Mouse (Mus musculus) v-Abl transformed pro-B cells (cell line): ENCODE results near the gene Ophn1.

Experiments
- in situ Hi-C, 2 experiments: fragments of 400-800 bp; cut with MboI; formaldehyde crosslinking; loops; one replicate each; pipeline ENCODE4 v1.15.1; 2025; ENCODE audit not compliant: unreplicated experiment in 2 of 2

Gene Ophn1

GRCm38 (mm10) chrX:98890406-98891116 is at the start of gene Ophn1:
Ophn1 (minus strand) TSS chrX:98891025.
- in situ Hi-C loops, result no loop called here

DNA sequence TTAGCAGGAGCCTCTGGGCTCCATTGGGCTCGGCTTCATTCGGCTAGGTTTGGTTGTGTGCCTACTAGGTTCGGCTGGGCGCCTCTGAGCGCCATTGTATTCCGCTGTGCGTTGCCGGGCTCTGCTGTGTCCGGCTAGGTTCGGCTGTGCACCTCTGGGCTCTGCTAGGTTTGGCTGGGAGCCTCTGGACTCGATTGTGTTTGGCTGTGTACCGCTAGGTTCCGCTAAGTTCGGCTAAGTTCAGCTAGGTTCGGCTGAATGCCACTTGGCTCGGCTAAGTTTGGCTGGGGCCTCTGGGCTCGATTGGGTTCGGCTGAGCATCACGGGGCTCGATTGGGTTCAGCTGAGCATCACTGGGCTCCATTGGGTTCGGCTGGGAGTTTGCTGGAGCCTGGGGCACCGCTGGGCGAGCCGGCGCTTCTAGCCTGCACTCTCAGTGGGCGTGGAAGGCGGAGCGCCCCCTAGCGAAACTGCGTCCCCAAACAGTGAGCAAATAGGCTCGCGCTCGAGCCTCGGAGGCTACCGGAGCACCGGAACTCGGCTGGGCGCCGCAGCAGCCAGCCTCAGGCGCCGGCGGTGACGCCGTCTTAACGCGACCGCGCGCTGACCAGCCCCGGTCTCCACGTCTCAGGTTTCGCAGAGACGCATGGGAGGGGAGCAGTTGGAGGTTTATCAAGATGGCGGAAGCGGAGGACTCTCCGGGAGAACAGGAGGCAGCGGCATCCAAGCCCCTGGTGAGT is 46.9 kb upstream of the Ophn1 start:
- in situ Hi-C loops, result loop anchor here in 1 of 2 experiments (25.0 kb wide), 1 partner anchor 650 kb away; no protein-coding TSS in a partner anchor

DNA sequence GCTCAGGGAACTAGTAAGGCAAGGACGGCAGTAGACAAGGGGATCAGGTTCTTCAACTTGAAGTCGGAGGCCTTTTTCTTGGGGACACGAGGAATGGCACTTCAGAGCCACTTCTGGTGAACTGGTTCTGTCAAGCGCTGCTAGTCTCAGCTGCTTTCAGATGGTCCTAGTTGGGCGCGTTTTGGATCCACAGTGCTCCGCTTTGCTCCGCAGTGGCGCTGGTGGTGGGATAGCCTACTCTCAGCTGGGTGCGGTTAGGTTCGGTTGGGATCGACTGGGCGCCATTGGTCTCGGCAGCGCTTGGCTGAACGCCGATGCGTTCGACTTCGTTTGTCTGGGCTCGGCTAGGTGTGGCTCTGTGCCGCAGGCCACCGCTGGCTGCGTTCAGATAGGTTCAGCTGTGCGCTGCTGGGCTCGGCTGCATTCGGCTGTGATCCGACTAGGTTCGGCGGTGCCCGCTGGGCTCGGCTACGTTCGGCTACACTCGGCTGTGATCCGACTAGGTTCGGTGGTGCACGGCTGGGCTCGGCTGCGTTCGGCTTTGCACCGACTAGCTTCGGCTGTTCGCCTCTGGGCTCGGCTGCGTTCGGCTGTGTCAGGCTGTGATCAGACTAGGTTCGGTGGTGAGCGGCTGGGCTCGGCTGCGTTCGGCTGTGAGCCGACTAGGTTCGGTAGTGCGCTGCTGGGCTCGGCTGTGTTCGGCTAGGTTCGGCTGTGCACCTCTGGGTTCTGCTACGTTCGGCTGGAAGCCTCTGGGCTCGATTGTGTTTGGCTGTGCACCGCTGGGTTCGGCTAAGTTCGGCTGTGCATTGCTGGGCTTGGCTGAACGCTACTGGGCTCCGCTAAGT is 46.1 kb upstream of the Ophn1 start:
- in situ Hi-C loops, result loop anchor here in 1 of 2 experiments (25.0 kb wide), 1 partner anchor 650 kb away; no protein-coding TSS in a partner anchor

DNA sequence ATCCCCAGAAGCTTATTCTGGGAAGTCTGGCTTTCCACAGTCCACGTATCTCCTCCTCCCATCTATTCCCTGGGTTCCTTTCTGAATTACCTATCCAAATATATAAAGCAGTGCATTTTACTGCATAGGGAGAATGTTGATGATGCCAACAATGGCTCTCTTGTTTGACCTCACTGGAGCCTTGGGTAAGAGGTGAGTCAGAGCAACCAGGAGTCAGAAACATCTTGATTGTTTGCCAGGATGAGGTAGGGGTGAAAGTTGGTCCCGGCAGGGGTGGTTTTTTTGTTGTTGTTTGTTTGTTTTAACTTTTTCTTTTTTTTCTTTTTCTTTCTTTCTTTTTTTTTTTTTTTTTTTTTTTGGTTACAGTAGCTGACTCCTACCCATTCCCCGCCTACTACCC is 45.3 kb upstream of the Ophn1 start, which contains the start of gene Yipf6:
Gene Yipf6, plus strand, starts transcription at position 216 of the 400 bp plus-strand sequence.
- in situ Hi-C loops, result loop anchor here in 1 of 2 experiments (25.0 kb wide), 1 partner anchor 649 kb away; no protein-coding TSS in a partner anchor

- in situ Hi-C loops, result loop anchor here in 1 of 2 experiments (5.0 kb wide), 1 partner anchor 217 kb away; no protein-coding TSS in a partner anchor
These were observed 28.6 kb upstream of the Ophn1 start for GRCm38 (mm10) chrX:98919423-98919822.

- in situ Hi-C loops, result no loop called here
These were observed 18.1 kb upstream of the Ophn1 start for GRCm38 (mm10) chrX:98908910-98909309.

DNA sequence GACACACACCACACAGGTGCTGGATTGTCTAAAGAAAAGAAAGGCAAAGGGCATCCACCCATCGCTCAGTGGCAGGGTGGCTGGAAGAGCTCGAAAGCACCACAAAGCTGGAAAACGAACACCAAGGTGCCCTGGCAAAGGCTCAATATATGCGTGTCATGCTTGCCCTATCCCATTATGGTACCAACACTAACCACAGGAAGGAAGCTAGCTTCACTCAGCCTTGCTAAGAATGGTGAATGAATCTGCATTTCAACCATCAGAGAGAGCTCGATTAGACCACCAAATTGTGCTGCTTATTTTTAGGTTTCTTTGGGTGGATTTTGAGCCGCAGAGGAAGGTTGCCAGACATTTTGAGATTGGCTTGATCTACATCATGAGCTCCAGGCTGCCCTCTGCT is 13.4 kb upstream of the Ophn1 start:
- in situ Hi-C loops, result no loop called here

- in situ Hi-C loops, result no loop called here
These were observed 7.5 kb upstream of the Ophn1 start for GRCm38 (mm10) chrX:98898307-98898706.

DNA sequence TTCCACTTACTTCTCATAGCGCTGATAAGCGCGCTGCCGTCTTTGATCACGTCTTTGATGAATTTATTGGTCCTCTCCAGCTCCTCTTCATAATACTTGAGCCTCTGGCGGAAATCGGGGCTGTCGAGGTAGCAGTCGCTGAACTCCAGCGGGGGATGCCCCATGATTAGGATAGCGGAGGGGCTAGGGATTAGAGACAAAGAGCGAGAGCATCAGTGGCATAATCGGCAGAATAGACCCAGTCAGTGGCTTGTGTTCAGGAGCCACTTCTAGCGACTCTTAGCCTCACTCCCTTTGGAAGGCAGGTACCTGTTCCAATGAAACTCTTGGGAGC is 786 bp downstream of the Ophn1 start:
- in situ Hi-C loops, result no loop called here

GRCm38 (mm10) chrX:98881983-98882382 is 8.8 kb downstream of the Ophn1 start:
- in situ Hi-C loops, result no loop called here

GRCm38 (mm10) chrX:98881085-98881484 is 9.7 kb downstream of the Ophn1 start:
- in situ Hi-C loops, result no loop called here

DNA sequence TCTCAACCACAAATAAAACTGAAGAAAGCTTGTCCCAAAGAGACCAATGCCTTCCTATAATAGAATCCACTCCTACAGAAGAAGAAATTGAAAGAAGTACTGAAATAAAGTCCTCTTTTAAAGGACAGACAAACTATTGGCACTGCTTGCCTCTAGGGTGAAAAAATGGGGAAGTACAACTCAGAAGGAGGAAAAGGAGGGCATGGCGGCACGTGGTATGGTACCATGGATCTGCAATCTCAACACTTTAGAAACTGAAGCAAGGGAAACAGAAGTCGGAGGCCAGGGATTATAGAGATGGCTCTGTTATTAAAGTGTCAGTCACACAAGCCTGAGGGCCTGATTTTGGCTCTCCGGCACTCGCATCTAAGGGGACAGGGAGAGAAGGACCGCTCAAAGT is 10.5 kb downstream of the Ophn1 start:
- in situ Hi-C loops, result no loop called here

DNA sequence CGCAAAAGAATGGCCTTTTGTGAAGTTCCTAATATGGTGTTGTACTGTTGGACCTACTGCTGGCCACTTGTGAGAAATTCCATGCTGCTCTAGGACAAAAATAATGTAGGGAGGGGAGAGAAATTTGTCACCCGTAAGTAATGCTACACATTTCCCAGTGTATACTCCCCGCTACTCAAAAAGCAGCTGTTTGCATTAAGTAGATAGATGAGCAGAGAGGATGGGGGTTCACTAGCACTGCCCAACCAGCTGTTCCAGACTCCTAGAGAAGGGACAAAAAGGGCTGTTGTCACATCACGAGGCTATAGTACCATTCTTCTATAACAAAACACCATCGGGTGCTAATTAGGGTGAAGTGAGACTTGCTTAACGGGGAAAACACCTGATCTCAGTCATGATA is 15.7 kb downstream of the Ophn1 start:
- in situ Hi-C loops, result no loop called here

- in situ Hi-C loops, result no loop called here
These were observed 16.7 kb downstream of the Ophn1 start for GRCm38 (mm10) chrX:98874086-98874485.

DNA sequence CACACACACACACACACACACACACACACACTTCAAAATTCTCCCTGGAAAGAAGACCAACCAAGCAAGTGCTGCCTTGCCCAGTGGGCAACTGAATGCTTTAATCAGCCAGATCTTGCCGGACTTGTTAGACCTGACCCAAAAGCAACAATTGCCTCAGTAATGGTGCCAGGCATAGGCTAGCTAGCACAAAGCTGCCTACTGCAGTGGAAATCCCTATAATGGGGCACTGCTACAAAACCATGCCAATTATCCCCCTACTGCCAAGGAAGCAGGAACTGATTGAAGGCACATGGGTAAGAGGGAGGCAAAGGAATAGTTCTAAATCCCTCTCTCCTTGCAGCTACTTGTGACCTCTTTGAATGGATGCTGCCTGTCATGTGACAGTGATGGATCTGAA is 18.8 kb downstream of the Ophn1 start:
- in situ Hi-C loops, result no loop called here

DNA sequence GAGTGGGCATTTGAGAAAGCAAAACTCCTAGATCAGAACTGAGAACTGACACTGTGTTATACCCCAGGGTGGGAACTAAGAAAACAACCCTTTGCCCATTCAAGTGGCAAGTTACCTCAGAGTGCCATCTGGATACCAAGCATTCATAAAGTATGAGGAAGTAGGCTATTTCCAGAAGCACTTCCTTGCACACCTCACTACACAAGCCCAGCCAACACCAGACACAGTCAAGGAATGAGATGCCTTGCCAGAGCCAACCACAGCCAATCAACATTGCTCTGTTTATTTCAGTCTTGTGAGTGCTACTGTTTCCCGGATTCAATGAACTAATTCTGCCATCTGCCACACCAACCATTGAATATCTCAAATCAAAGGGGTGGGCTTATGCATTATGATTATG is 20.3 kb downstream of the Ophn1 start:
- in situ Hi-C loops, result no loop called here

GRCm38 (mm10) chrX:98869735-98870134 is 21.1 kb downstream of the Ophn1 start:
- in situ Hi-C loops, result no loop called here

- in situ Hi-C loops, result no loop called here
These were observed 21.7 kb downstream of the Ophn1 start for GRCm38 (mm10) chrX:98869165-98869564.

GRCm38 (mm10) chrX:98860167-98860566 is 30.7 kb downstream of the Ophn1 start:
- in situ Hi-C loops, result no loop called here

- in situ Hi-C loops, result no loop called here
These were observed 34.8 kb downstream of the Ophn1 start for GRCm38 (mm10) chrX:98856046-98856445.

GRCm38 (mm10) chrX:98850869-98851268 is 40.0 kb downstream of the Ophn1 start:
- in situ Hi-C loops, result no loop called here
